Mouse (Mus musculus) adrenal gland, adult 18-20 months (tissue): ENCODE data around the gene Kcnc3. TPM values are rescaled to one million over a fixed set of nuclear protein-coding genes. Genes with fewer than 3 reads are reported as not detected.

Experiments used
- DNase-seq, 2 experiments: peaks; one replicate each; pipeline ENCODE4 v3.0.0; 2021 to 2022; ENCODE audit warnings: low spot score in 2 of 2
- total RNA-seq, 2 experiments: library from RNA; stranded (reverse); gene quantifications; 1 replicate in 1 of 2; 2 replicates in 1 of 2; pipeline ENCODE4 v1.2.3; 2021

Kcnc3 gene
- total RNA-seq, 2 experiments from 2014 or later = 4.0 to 5.6 TPM

- no peak for DNase-seq
Measured at GRCm38 (mm10) chr7:44595131-44595561, 4.7 kb downstream of the Kcnc3 start.

GRCm38 (mm10) chr7:44596051-44596450 lies 5.6 kb downstream of the Kcnc3 start:
- no peak for DNase-seq

- no peak for DNase-seq
Measured at GRCm38 (mm10) chr7:44596996-44597538, 6.6 kb downstream of the Kcnc3 start.

- DNase-seq = no peak
Measured at GRCm38 (mm10) chr7:44597666-44598065, 7.2 kb downstream of the Kcnc3 start.

- DNase-seq = no peak
Measured at GRCm38 (mm10) chr7:44598336-44598735, 7.9 kb downstream of the Kcnc3 start.

- no peak for DNase-seq
Measured at GRCm38 (mm10) chr7:44600691-44601262, 10.3 kb downstream of the Kcnc3 start.

GRCm38 (mm10) chr7:44601646-44602045 lies 11.2 kb downstream of the Kcnc3 start:
- DNase-seq = no peak

GRCm38 (mm10) chr7:44602443-44602842 lies 12.0 kb downstream of the Kcnc3 start:
- DNase-seq = no peak

GRCm38 (mm10) chr7:44603186-44603855 lies 12.9 kb downstream of the Kcnc3 start:
- DNase-seq = no peak

- no peak for DNase-seq
Measured at GRCm38 (mm10) chr7:44604139-44604606, 13.7 kb downstream of the Kcnc3 start.

GRCm38 (mm10) chr7:44604619-44605018 lies 14.2 kb downstream of the Kcnc3 start:
- DNase-seq = no peak

- DNase-seq = no peak
Measured at GRCm38 (mm10) chr7:44605436-44605835, 15.0 kb downstream of the Kcnc3 start.

GRCm38 (mm10) chr7:44606171-44606901 lies 15.9 kb downstream of the Kcnc3 start:
- no peak for DNase-seq

GRCm38 (mm10) chr7:44612192-44612591 lies 21.7 kb downstream of the Kcnc3 start:
- no peak for DNase-seq

- DNase-seq = no peak
Measured at GRCm38 (mm10) chr7:44614041-44614688, 23.7 kb downstream of the Kcnc3 start.

GRCm38 (mm10) chr7:44615309-44615708 lies 24.8 kb downstream of the Kcnc3 start:
- no peak for DNase-seq

GRCm38 (mm10) chr7:44615987-44616386 lies 25.5 kb downstream of the Kcnc3 start:
- no peak for DNase-seq

- no peak for DNase-seq
Measured at GRCm38 (mm10) chr7:44617059-44617458, 26.6 kb downstream of the Kcnc3 start.

- DNase-seq = no peak
Measured at GRCm38 (mm10) chr7:44623714-44624542, 33.5 kb downstream of the Kcnc3 start.

GRCm38 (mm10) chr7:44624543-44624826 lies 34.0 kb downstream of the Kcnc3 start:
- no peak for DNase-seq

GRCm38 (mm10) chr7:44624828-44625227 lies 34.4 kb downstream of the Kcnc3 start:
- no peak for DNase-seq
